Mouse (Mus musculus): ENCODE measurements around the gene Camk2d.

DNA sequence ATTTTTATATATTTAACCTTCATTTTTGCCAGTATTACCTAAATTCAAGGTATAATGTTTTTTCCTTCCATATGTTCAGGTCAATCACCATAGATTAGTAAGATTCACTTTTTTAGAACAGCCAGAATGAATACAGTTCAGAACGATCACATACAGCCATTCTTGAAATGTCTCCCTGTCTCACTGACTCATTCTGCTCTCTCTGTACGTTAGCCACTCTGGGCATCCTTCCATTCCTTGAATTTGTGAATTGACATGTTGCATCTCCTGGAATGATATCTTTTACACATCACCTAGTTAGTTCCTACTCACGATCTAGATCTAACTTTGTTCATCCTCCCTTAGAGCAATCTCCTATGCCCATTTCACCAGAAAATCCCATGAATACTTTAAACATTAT is 10.0 kb upstream of the Camk2d start:
- TF ChIP-seq TBP (IDR thresholded peaks at IDR 0.05; ENCODE audit: low read depth, low read length) (no peak), CTCF (IDR thresholded peaks at IDR 0.05 in 2 of 3, conservative IDR thresholded peaks at IDR 0.05 in 1 of 3; ENCODE audit: control insufficient read depth in 1 of 3, insufficient read depth in 1 of 3, low read depth in 2 of 3, low read length in 3 of 3, poor library complexity in 1 of 3, severe bottlenecking in 1 of 3) (no peak), POLR2A (IDR thresholded peaks at IDR 0.05; ENCODE audit: control insufficient read depth in 1 of 2, insufficient read depth in 1 of 2, low read depth in 1 of 2, low read length in 2 of 2, poor library complexity in 1 of 2) (no peak), SMC3 (IDR thresholded peaks at IDR 0.05; ENCODE audit: low read depth, low read length) (no peak), TCF12 (IDR thresholded peaks at IDR 0.05; ENCODE audit: low read depth, low read length) (no peak), ZNF384 (IDR thresholded peaks at IDR 0.05; ENCODE audit: low read depth, low read length) (no peak), E2F4 (IDR thresholded peaks at IDR 0.05; ENCODE audit: borderline replicate concordance, low read depth, low read length) (no peak), MAZ (IDR thresholded peaks at IDR 0.05; ENCODE audit: low read depth, low read length) (no peak), POLR2AphosphoS5 (IDR thresholded peaks at IDR 0.05; ENCODE audit: borderline replicate concordance, low read depth, low read length) (no peak), TAL1 (IDR thresholded peaks at IDR 0.05; ENCODE audit: low read length) (no peak), HCFC1 (IDR thresholded peaks at IDR 0.05; ENCODE audit: low read depth, low read length) (no peak), USF1 (IDR thresholded peaks at IDR 0.05; ENCODE audit: low read depth, low read length) (no peak), UBTF (IDR thresholded peaks at IDR 0.05; ENCODE audit: borderline replicate concordance, insufficient read depth, low read depth, low read length) (no peak)

Data from MEL (cell line).